Mouse (Mus musculus) stomach, embryonic 16.5 days (tissue): ENCODE results near the gene Yeats4. TPM values are rescaled to one million over a fixed set of nuclear protein-coding genes. Genes with fewer than 3 reads are reported as not detected.

ENCODE experiments used
- polyA plus RNA-seq: library from polyadenylated mRNA; unstranded; fragments of >200 nt; fragmentation: Nextera tagmentation; extraction: Ambion mirVana; gene quantifications from 2 replicates; pipeline ENCODE4 v1.2.1, GENCODE M21; 2015

The Yeats4 gene
- polyA plus RNA-seq, 1 experiment from 2014 or later: 45.8 TPM

Other genes starting within 250 kb of the Yeats4 start
- gene Best3, start 238.2 kb downstream of the Yeats4 start, polyA plus RNA-seq: 0.59 TPM in 1 of 2 replicates, not detected in the other
- gene Lrrc10, start 179.2 kb downstream of the Yeats4 start, polyA plus RNA-seq: not detected in 2 replicates
- gene Cct2, start 160.7 kb downstream of the Yeats4 start, polyA plus RNA-seq: 201 and 215 TPM in 2 replicates
- gene Frs2, start 76.0 kb downstream of the Yeats4 start, polyA plus RNA-seq: 18.7 and 20.8 TPM in 2 replicates
- not detected in 2 replicates for gene 9530003J23Rik, start 14.2 kb upstream of the Yeats4 start, polyA plus RNA-seq
- 216 and 331 TPM in 2 replicates for gene Lyz2, start 57.8 kb upstream of the Yeats4 start, polyA plus RNA-seq
- gene Lyz1, start 68.4 kb upstream of the Yeats4 start, polyA plus RNA-seq: 0.42 and 0.94 TPM in 2 replicates
- gene Cpsf6, start 155.5 kb upstream of the Yeats4 start, polyA plus RNA-seq: 121 and 123 TPM in 2 replicates